Mouse (Mus musculus): ENCODE data around the gene Bnc2.

DNA sequence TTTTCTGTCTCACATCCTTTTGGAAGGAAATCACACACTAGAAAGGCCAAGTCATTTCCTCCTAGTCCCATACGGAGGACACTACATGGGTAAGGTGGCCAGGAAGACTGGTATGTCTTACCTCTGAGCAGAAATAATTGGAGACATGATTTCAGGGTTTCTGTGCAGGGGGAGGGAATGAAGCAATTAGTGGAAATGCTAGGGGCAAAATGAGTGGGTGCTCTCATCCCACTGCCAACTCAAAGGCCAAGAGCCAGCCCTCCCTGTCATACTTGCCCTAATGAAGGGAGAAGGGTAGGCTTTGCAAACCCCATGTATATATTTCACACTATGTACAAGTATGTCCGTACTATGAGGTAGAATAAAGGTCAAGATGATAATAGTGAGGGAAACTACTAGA is 263.6 kb downstream of the Bnc2 start:
- TF ChIP-seq CTCF (IDR thresholded peaks at IDR 0.05; ENCODE audit: extremely low read depth, insufficient read depth, insufficient read length, insufficient replicate concordance) (no peak), POLR2A (IDR thresholded peaks at IDR 0.05; ENCODE audit: low read depth, low read length) (no peak)
